Mouse (Mus musculus) leukemia stem cell, adult 10-12 weeks (primary cell): ENCODE data around the gene Zcchc18. TPM values are rescaled to one million over a fixed set of nuclear protein-coding genes. Genes with fewer than 3 reads are reported as not detected.

Experiments
- polyA plus RNA-seq: library from polyadenylated mRNA; stranded (reverse); fragments of >175 nt; gene quantifications from 2 replicates; pipeline ENCODE4 v1.2.3, GENCODE M21; 2012; ENCODE audit warnings: low replicate concordance

Gene Zcchc18
- 0.08 and 0.87 TPM in 2 replicates for polyA plus RNA-seq

DNA sequence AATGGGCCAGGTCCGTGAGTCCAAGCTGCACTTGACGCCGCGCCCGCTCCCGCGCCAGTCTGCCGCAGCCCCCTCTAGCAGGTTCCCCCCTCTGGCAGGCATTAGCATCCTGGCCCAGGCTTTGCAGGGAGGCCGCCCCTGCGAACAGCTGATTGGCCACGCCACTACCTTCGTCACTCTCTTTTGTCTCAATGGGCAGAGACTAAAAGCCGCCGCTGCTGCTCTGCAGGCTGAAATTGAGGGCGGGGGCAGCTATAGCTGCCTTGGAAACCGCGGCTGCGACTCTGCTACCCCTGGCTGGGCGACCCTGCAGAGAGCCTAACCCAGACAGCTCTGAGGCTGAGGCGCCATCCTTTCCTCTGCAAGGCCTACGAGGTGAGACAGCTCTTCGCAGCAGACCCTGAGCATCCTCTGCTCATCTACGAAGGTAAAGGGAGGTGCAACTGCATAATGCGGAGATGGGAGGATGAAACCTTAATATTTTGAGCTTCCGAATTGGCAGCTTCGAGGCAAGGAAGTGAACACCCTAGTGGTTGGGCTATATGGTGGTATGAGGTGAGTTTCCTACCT is at the start of gene Zcchc18:
Gene Zcchc18 (plus strand): TSS at position 178 of the 570 bp plus-strand sequence.

DNA sequence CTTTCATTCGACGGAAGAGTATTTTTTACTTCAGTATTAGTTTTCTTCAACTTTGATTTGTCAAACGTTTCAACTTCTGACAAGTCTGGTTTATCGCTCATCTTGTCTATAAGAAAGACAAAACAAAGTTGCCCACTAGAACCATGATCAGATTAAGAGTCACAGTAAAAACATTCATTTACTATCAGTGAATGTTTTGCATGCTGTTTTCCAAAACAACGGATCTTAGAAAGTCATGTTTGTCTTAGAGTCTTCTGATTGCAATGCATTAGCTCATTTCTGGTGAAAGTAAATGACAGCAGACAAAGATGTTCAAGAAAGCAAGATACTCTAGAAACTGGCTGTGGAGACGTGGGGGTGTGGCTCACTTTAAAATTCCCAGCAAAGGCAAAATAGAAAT is 17.6 kb upstream of the Zcchc18 start, which contains the start of gene Tmsb15b2:
Gene Tmsb15b2 (minus strand): TSS at position 101 of the 400 bp plus-strand sequence.

DNA sequence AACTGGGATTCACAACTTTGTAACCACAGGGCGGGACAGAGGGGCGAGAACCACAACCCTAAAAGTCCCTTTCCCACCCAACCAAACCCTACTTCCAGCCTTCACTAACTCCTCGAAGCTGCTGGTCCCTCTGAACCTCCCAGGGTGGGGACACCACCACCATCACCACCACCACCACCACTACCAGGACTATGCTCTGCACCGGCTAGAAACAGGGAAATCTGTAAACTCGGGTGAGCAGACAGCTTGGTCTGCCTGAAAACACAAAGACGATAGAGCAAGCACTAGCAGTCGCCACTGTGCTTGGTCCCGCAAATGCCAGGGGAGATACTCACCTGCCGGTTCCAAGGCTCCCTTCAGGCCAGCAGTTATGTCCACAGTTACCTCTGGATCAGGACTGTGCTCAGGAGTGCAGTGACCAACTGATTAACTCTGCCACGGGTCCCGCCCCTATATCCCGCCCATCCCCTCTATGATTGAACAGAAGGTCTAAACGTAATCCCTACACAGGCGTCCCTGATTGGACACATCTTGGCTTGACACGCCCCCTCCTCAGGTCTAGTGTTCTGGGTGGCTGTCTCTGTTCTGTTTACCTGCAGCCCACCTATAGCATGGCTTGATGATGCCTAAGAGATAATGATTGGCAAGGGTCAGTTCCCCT is 16.4 kb upstream of the Zcchc18 start, which contains the start of the genes Tmsb15l and Tmsb15b1:
Gene Tmsb15l (minus strand): TSS at position 446 of the 661 bp plus-strand sequence.
Gene Tmsb15b1 (minus strand): TSS at position 451 of the 661 bp plus-strand sequence.

DNA sequence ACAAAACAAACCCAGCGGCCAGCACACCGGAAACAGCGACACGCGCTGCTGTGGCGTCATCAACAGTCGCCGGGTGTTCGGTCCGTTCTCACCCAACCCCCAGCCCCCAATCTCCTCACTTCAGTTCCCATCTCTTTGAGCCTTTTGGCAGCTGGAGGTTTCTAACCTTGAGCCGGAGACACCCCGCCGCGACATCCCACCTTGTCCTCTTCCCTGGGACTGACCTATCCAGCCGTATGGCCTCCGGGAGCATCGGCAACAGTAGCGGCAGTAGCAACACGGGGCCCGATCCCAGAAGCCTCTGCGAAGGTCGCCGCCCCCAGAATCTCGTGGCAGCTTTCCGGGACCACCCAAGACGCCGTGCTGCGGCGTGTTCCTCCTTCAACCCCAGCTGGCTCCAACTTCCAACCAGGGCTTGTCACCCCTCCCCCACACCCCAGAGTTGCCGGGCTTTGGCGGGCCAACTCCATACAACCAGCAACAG is 45.1 kb downstream of the Zcchc18 start, which contains the start of gene Slc25a53:
Gene Slc25a53 (minus strand): TSS at position 303 of the 484 bp plus-strand sequence.

Other genes with a start within 250 kb of the Zcchc18 start
- gene Morf4l2, start 249.5 kb upstream of the Zcchc18 start, polyA plus RNA-seq, result 216 and 227 TPM in 2 replicates
- gene Glra4, start 213.0 kb upstream of the Zcchc18 start, polyA plus RNA-seq, result not detected in 2 replicates
- gene Plp1, start 170.5 kb upstream of the Zcchc18 start, polyA plus RNA-seq, result 0.24 and 1.0 TPM in 2 replicates
- not detected in 2 replicates for gene Rab9b, start 124.4 kb upstream of the Zcchc18 start, polyA plus RNA-seq
- not detected in 2 replicates for gene H2bfm, start 65.8 kb upstream of the Zcchc18 start, polyA plus RNA-seq
- not detected in 2 replicates for gene Tmsb15b2, start 17.7 kb upstream of the Zcchc18 start, polyA plus RNA-seq
- gene Tmsb15l, start 16.3 kb upstream of the Zcchc18 start, polyA plus RNA-seq, result not detected in 2 replicates
- not detected in 2 replicates for gene Tmsb15b1, start 16.3 kb upstream of the Zcchc18 start, polyA plus RNA-seq
- 0.20 and 0.65 TPM in 2 replicates for gene Slc25a53, start 45.1 kb downstream of the Zcchc18 start, polyA plus RNA-seq
- 0.56 and 0.64 TPM in 2 replicates for gene Fam199x, start 56.4 kb downstream of the Zcchc18 start, polyA plus RNA-seq
- gene Esx1, start 128.9 kb downstream of the Zcchc18 start, polyA plus RNA-seq, result 0.10 TPM in 1 of 2 replicates, not detected in the other